Mouse (Mus musculus): ENCODE data around the gene BC030867. TPM values are rescaled to one million over a fixed set of nuclear protein-coding genes. Genes with fewer than 3 reads are reported as not detected.
"Not testable (repeated sequence)": the region's sequence is repeated elsewhere in the genome, so short reads cannot be mapped to it uniquely, and the experiment has no call there.

Gene BC030867
- total RNA-seq, 2 experiments from 2014 or later, result 1.2 TPM

DNA sequence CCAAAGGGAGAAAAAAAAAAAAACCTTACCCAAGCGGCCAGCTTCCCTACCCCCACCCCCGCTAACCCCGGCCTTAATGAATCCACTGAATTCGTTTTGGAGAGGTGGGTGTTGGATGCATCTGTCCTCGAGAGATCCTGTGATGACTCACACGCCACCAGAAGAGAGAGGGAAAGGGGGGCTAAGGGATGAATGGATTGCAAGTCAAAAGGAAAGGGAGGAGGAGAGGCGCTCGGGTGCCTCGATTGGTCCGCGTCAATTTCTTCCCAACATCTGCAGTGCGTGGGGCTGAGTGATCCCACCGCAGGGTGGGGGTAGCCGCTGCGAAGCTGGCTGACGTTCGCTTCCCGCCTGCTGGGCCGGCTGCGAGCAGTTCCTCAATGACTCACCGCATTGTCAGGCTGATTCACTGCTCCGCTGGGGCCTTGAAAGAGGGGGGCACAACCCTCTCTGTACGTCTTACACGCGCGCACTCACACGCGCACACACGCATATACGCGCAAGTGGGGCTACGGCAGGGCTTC is 3.7 kb upstream of the BC030867 start:
- intact Hi-C loops (cut with DNase I), result loop anchor here (1.0 to 5.0 kb wide), 2 partner anchors 15 to 43 kb away; partner anchors contain the start of gene Hdac5
- DNase-seq (ENCODE audit: low spot score in 2 of 2), result peak; percentile 84 to 87

DNA sequence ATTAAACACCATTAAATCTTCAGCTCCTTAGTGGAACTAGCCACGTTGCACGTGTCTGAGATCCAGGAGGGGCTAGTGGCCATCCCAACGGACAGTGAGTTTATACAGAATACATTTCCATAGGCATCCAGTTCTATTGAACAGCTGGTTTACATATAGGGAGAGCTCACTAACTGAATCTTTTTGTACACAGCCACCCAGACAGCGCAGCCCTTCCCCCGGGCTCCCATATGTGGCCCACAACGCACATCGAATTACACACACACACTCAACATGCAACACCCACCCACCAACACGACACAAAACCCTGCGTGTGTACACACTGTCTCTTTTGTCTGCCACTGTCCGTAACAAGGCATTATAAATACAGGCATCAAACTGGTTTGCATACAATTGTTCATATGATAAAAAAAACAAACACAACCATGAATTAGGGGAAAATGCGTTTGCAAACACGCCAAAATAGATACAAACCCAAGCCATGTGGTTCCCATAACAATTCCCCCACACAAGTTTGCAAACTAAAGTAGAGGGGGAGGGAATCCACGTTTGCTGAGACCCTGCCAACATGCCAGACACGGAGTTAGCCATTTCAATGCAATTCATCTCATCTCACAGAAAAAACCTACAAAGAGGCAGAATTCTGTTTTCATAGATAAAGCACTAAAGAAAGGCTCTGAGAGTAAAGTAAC is 3.0 kb upstream of the BC030867 start:
- intact Hi-C loops (cut with DNase I), result loop anchor here (1.0 kb wide), 1 partner anchor 15 kb away; the partner anchor contains the start of gene Hdac5
- DNase-seq (ENCODE audit: low spot score in 2 of 2), result no peak

DNA sequence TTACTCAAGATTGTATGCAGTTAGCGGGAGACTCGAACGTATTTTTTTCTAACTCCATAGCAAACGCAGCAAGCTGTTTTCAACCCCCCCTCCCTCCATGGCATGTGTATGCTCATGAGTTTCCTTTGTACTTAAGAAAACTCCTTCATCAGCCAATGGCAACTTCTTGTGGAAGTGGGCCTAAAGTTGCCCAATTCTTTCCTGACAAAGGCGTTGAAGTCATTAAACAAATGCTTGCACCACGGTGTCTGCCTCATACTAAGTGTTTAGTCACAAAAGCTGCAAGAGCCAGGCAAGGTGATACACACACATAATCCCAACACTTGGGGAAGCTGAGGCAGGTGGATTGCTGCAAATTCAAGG is 2.4 kb upstream of the BC030867 start:
- intact Hi-C loops (cut with DNase I), result no loop called here
- DNase-seq (ENCODE audit: low spot score in 2 of 2), result no peak

DNA sequence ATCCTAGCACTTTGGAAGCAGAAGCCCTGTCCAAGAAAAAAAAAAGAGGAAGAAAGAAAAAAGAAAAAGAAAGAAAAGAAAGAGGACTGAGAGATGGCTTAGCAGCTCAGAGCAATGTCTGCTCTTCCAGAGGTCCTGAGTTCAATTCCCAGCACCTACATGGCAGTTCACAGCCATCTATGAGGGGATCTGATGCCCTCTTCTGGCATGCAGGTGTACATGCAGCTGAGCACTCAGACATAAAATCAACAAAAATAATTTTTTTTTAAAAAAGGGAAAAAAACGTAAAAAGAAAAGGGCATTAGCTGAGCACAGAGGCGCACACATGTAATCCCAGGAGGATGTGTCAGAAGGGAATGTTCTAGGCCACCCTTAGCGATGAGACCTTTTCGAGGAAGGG is 1.8 kb upstream of the BC030867 start:
- intact Hi-C loops (cut with DNase I), result no loop called here
- DNase-seq (ENCODE audit: low spot score in 2 of 2), result no peak

DNA sequence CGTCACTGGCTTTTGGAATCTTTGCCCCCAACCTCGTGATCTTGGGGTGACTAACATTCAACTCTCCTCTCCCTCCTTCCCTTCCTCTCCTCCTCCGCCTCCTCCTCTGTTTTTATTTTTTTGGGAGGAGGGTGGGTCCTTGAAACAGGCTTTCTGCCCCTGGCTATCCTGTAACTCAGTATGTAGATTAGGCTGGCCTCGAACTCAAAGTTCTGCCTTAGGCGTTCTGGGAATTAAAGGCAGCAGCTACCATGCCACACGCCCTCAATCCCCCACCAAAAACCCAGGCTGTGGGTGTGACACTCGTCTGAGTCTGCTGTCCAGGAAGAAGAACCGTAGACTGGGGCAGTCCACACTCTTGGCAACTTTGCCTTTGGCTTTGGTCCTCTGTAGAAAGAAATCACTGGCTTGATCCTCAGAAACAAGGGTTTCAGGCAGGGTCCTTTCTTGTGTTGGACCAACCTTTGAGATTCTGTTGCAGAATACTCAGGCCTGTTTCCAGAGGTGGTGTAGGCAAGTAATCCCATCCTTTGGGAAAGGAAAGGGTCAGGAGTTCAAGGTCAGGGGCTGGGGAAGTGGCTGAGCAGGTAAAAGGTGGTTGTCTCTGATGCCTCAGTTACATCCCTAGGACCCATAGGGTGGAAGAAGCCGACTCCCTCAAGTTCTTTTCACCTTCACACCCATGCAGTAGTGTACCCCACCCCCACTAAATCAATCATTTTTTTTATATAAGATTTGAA is 839 bp downstream of the BC030867 start:
- no peak for DNase-seq (ENCODE audit: low spot score in 2 of 2)
- intact Hi-C loops (cut with DNase I), result no loop called here

DNA sequence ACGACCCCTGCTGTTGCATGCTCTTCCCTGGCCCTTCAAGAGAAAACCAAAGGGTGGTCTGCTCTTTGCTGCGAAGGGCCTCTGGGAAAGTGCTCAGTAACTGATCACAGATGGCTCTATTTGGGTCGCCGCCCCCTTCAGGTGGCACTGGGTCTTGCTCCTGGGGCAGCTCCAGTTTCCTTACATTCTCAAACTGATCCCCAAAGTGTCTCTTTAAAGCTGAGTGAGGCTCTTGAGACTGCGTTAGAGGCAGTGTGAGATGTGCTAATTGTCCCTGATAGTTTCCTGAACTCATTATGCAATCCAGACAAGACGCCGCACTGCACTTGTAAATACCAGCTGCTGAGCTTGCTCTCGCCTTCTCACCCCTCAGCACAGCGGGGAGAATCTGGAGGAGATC is 8.8 kb downstream of the BC030867 start:
- no peak for DNase-seq (ENCODE audit: low spot score in 2 of 2)
- intact Hi-C loops (cut with DNase I), result no loop called here

DNA sequence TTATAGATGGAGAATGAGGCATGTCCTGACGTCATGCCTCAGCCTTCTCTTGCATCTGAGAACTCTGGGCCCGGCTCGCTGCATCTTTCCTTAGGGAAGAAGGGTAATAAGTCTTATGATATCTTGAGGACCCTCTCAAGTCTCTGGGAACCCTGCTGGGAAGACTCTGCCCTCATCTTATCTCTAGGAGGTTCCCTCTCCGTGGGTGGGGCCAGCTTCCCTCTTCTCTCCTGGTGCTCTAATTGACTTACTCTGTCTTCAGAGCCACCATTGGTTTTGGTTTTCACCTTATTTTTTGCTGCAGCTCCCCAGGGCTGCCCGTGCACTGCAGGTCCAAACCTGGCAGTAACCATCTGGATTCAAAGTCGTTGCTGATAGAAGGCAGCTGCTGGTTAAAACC is 9.4 kb downstream of the BC030867 start:
- DNase-seq (ENCODE audit: low spot score in 2 of 2), result no peak
- intact Hi-C loops (cut with DNase I), result no loop called here

DNA sequence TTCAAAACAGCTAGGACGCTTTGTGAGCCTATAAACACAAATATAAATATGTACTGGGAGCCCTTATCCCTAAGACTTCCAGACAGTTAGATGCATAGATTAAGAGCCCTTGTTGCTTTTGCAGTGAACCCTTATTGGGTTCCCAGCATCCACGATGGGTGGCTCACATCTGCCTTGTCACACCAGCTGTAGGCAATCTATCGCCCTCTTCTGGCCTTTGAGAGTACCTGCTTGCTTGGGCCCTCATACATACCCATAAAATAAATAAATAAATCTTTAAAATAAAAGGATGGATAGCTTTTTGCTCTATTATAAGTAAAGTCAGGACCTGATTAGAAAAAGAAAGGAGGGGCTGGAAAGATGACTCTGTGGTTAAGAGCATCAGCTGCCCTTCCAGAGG is 9.8 kb downstream of the BC030867 start:
- no peak for DNase-seq (ENCODE audit: low spot score in 2 of 2)
- intact Hi-C loops (cut with DNase I), result no loop called here

DNA sequence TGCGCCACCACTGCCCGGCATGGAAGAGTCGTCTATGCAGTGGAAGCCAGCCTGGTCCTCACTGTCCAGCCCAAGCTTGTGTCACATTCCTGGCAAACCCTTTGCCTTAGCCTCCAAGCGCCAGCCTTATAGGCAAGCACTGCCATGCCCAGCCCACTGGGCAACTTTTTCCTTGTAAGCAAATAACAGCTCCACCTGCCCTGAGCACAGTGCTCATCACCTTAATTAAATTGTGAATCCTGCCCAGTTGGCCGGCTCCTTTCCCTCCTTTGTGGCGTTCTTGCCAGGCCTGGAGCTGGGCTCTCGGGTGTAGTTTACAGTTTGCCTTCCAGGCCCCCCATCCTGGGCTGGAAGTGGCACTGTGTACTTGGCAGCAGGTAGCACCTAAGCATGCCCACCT is 14.5 kb downstream of the BC030867 start:
- no peak for DNase-seq (ENCODE audit: low spot score in 2 of 2)
- intact Hi-C loops (cut with DNase I), result no loop called here

DNA sequence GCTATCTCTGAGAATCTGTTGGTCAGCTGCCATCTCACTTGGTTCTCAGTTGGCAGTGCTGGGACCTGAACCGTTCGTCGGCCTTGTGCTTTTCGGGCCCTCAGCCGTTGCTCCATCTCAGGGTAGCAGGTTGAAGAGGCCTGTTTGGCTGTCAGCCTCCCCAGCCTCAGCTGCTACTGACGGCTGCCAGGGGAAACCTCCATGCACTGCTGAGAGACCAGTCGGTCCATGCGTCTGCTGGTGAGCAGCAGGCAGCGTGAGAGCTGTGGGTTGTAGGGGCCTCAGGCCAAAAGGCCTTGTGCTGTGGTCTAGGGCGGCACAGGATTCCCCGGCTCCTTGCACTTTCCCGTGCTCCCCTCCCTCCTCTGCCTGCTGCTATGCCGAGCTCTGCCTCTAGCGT is 17.1 kb downstream of the BC030867 start:
- no peak for DNase-seq (ENCODE audit: low spot score in 2 of 2)
- intact Hi-C loops (cut with DNase I), result loop anchor here (5.0 kb wide), 1 partner anchor 109 kb away; the partner anchor contains the start of gene Tmem101

DNA sequence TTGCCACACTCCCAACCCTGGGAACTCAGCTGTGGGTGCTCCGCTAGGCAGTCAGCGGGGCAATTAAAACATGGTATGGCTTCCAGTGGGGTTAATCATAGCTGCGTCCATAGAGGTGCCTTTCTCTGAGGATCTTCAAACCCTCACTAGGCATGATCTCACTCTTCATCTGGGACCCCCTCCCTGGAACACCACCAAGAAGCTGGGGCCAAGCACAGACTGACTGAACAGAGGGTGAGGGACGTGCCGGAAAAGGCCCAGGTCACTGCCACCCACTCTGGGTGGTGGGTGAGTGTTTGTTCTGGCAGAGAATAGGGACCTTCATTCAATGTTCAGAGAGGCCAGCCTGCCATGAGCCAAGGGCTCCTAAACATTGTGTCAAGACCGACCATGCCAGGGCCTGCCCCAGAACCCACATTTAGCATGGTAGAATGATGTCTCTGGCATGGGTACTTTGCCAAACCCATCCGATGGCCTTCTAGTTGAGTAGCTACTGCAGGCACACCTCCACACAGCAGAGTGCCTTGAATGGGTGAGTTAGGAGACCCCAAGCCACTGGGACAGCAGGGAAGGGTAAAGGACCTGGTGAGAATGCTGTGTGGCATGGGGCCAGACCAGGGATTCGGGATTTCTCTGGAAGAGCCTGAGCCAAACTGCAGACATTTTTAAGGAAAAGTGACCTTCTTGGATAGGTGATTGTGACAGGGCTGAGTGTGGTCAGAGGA is 18.1 kb downstream of the BC030867 start:
- no peak for DNase-seq (ENCODE audit: low spot score in 2 of 2)
- intact Hi-C loops (cut with DNase I), result loop anchor here (5.0 kb wide), 1 partner anchor 109 kb away; the partner anchor contains the start of gene Tmem101

DNA sequence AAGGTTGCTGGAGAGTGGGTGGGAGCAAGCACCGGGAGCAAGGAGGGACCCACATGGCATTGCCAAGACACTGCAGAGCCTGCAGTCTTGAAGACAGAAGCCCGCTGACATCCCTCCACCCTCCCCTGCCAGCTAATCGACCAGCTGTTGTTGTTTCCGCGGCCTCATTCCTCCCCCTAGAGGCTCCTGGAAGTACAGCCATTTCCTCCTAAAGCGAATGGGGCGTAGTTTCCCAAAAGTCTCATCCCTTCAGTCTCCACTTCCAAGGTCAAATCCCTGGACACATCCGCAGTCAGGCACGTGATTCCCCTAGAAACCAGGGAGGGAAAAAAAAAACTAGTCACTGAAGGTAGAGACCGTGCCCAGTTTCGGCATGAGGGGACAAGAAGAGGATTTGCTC is 18.8 kb downstream of the BC030867 start:
- intact Hi-C loops (cut with DNase I), result loop anchor here (5.0 kb wide), 1 partner anchor 110 kb away; the partner anchor contains the start of gene Tmem101
- DNase-seq (ENCODE audit: low spot score in 2 of 2), result peak; percentile 54 to 64

DNA sequence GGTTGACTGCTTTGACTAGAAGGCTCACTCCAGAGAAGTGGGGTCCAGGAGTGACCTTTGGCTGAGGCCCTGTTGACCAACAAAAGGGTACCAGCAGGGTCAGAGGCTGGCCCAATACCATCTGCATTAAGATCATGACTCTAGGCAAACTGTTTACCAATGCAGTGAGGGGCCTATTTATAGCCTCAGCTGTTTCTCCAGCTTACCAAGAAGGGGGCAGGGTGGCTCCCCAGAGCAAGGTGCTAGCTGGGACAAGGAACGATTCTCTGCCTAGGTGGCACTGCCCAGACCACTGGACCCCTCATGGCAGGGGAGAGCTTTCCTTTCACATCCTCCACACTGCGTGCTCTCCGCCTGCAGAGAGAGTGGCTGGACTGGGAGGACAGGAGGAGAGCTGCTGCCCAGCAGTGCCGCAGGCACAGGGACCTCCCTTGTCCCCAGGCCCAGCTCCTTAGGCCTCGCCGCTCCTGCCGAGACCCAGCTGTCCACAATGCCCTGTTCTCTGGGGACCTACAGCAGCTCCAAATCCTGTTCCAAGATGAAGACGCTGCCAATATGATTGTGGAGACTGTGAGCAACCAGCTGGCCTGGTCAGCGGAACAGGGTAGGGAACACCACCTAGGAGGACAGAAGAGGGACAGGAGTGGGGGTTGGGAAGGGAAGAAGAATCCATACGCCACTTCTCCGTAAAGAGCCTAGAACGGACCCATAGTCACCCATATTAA is 20.0 kb downstream of the BC030867 start, which contains the start of gene Asb16:
Asb16 (plus strand) TSS at position 224 of the 725 bp plus-strand sequence.
- no peak for DNase-seq (ENCODE audit: low spot score in 2 of 2)
- intact Hi-C loops (cut with DNase I), result loop anchor here (5.0 kb wide), 1 partner anchor 111 kb away; the partner anchor contains the start of gene Tmem101

DNA sequence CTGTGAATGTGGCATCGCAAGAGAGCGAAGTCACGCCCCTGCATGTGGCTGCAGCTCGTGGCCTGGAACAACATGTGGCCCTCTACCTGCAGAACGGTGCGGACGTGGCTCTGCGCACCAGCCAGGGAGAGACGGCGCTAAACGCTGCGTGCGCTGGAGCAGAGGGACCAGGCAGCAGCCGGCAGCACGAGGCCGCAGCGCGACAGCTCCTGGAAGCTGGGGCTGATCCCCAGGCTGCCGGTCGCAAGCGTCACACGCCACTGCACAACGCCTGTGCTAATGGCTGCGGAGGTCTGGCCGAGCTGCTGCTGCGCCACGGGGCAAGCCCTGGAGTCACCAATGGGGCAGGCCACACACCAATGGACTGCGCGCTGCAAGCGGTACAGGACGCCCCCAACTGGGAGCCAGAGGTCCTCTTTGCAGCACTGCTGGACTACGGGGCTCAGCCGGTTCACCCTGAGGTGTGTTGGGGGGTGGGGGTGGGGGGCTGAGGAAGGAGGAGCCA is 27.8 kb downstream of the BC030867 start:
- intact Hi-C loops (cut with DNase I), result no loop called here
- peak; percentile 24 to 34 for DNase-seq (ENCODE audit: low spot score in 2 of 2)

DNA sequence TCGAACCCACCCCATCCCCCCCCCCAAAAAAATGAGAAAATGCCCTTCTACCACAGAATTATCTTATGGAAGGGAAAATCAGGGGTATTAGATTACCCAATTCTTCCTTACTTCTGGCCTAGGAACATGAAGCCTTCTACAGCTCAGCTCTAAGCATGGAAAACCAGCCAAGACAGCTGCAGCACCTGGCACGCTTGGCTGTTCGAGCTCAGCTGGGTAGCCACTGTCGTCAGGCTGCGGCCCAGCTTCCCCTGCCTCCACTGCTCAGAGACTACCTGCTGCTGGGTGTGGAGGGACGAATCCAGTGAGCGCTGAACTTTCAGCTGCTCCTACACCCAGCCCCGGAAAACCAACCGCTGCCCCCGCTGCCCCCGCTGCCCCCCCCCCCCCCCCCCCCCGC is 29.1 kb downstream of the BC030867 start:
- no peak for DNase-seq (ENCODE audit: low spot score in 2 of 2)
- intact Hi-C loops (cut with DNase I), result no loop called here

DNA sequence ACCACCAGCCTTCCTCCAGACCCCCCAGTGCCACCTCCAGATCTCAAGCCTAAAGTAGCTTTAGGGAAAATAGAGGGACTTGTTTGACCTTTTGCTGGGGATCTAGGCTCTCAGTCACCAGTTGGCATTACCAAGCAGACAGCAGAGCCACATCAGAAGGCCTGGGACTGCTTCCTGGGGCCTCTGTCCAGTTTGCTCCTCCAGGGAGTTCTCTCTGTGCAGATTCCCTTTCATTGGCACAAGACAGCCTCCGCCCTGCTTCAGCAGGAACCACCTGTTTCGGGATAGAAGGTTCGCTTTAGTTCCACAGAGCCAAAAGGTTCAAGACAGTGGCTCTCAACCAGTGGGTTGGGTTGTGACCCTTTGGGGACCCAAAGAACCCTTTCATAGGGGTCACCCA is 30.9 kb downstream of the BC030867 start:
- DNase-seq (ENCODE audit: low spot score in 2 of 2), result no peak
- intact Hi-C loops (cut with DNase I), result no loop called here

DNA sequence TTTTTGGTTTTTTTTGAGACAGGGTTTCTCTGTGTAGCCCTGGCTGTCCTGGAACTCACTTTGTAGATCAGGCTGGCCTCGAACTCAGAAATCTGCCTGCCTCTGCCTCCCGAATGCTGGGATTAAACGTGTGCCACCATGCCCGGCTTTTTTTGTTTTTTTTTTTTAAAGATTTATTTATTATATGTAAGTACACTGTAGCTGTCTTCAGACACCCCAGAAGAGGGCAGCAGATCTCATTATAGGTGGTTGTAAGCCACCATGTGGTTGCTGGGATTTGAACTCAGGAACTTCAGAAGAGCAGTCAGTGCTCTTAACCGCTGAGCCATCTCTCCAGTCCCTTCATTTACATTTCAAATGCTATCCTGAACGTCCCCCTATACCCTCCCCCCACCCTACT is 31.6 kb downstream of the BC030867 start:
- intact Hi-C loops (cut with DNase I); DNase-seq (ENCODE audit: low spot score in 2 of 2): not testable (repeated sequence)

DNA sequence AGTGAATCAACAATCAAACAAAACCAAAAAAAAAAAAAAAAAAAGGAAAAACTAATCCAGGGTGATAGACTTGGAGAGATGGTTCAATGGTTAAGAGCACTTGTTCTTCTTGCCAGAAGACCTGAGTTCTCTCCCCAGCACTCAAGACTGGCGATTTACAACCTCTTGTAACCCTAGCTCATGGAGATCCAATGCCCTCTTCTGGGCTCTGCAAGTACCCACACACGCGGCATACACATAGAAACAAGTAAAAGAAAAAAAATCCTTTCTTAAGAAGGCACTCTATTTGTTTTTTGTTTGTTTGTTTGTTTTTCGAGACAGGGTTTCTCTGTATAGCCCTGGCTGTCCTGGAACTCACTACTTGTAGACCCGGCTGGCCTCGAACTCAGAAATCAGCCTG is 35.2 kb downstream of the BC030867 start:
- DNase-seq (ENCODE audit: low spot score in 2 of 2), result no peak
- intact Hi-C loops (cut with DNase I), result no loop called here

DNA sequence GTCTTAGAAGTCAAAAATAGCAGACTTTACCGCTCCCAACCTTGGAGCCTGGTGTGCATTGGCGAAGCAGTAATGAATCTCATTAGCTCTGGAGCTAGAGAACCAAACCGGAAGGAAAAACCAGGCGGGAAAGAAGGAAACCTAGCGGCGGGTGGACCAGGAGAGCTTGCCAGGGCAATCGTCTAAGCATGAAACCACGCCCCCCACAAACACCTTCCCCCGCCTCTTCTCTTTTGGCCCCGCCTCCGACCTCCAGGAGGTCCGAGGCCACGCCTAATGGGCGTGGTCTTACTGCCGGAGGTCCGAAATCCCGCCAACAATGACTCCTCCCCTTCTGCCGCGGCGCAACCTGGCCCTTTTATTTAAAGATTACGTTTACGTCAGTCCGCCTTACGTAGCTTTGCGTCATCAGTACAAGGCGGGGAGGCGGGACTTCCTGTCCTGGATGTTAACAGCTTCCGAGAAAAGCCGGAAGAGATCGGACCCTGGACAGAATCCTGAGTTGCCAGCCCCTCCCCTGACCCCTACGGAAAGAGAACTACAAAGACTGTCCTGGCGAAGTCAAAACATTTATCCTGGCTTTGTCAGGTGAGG is 35.9 kb downstream of the BC030867 start, which contains the start of gene Tmub2:
Tmub2 (plus strand) TSS at position 431 of the 594 bp plus-strand sequence.
- peak; percentile 91 to 95 for DNase-seq (ENCODE audit: low spot score in 2 of 2)
- intact Hi-C loops (cut with DNase I), result no loop called here

Data from left cerebral cortex, postnatal 36 days (tissue).